Mouse (Mus musculus) common myeloid progenitor, adult 5-6 weeks (primary cell): ENCODE measurements around the gene Rpl22. TPM values are rescaled to one million over a fixed set of nuclear protein-coding genes. Genes with fewer than 3 reads are reported as not detected.

ENCODE experiments used
- ATAC-seq: replicated peaks from 2 replicates; pipeline ENCODE4 v1.8.0; 2016; ENCODE audit warnings: low read depth, mild to moderate bottlenecking, moderate TSS enrichment, inconsistent platforms; ENCODE audit not compliant: poor library complexity, severe bottlenecking
- total RNA-seq: library from RNA; stranded (forward); fragments of 200-1000, 187-1606 nt; gene quantifications from 2 replicates; pipeline ENCODE4 v1.2.3, GENCODE M21; 2017

The Rpl22 gene
- total RNA-seq, 1 experiment from 2014 or later = 3,442 TPM

DNA sequence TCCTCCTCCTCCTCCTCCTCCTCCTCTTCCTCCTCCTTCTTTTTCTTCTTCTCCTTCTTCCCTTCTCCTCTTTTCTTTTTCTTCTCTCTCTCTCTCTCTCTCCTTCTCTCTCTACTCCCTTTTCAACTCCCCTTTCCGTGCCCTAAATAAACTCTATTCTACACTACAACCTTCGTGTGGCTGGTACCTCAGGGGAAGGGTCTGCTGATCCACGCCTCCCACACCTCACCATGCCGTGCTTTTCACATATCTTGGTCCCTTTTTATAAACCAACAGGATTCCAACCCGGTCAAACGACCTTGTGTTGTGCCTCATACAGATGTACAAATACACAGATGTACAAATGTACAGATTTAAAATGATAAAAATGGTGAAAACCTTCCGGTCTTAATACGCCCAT lies 29.2 kb upstream of the Rpl22 start:
- ATAC-seq = no peak

DNA sequence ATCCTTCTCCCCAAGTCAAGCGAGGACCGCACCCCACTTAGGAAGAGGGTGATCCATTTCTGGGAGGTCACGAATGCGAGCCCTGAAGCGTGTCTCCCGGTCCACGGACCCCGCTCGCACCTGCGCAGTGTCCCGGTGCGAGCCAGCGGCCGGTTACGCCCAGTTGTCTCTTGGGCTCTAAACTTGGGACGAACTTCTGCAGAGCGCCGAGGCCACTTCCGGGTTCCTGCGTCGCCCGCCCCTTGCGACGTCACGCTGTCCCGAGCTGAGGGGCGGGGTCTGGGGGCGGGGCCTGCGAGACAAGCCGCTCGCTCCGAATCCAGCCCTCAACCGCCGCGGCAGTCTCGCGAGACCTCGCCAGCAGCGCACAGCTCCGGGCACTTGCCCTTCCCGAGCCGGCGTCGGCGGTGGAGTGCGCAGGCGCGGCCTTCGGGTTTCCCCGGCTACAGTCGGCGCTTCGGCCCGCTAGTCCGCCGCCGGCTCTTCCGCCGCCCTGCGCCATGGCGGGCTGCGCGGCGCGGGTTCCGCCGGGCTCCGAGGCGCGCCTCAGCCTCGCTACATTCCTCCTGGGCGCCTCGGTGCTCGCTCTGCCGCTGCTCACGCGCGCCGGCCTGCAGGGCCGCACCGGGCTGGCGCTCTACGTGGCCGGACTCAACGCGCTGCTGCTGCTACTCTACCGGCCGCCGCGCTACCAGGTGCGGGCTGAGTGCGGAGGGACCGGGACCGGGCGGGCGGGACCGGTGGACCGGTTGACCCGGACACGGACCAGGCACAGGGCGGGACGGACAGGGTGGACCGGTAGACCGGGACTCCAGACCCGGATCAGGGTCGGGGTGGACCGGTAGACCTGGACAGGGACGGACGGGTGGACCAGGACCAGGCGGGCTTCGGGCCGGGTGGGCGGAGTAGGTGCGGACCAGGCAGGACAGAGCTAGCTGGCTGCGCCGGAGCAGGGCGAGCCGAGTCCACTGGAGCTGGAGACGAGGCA lies 28.4 kb upstream of the Rpl22 start, which contains the start of gene Icmt:
Gene Icmt (plus strand): TSS at position 354 of the 988 bp plus-strand sequence.
- ATAC-seq = peak; percentile 80

DNA sequence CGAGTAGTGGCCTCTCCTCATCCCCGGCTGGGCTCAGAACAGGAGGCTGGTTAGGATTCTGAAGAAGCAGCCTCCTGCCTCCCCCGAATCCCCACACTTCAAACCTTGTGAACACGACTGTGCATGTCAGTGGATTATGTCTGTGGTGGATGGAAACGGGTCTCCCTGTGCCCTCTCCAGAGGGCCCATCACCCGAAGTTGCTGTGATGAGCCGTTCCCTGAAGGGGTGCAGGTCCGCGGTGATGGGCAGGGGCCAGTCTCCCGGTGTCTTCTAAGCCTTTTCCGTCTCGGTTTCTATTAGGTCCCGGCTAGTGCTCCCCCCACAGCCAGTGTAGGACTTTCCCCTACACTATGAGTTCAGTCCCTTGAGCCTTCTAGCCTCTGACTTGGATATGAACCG lies 26.7 kb upstream of the Rpl22 start:
- no peak for ATAC-seq

DNA sequence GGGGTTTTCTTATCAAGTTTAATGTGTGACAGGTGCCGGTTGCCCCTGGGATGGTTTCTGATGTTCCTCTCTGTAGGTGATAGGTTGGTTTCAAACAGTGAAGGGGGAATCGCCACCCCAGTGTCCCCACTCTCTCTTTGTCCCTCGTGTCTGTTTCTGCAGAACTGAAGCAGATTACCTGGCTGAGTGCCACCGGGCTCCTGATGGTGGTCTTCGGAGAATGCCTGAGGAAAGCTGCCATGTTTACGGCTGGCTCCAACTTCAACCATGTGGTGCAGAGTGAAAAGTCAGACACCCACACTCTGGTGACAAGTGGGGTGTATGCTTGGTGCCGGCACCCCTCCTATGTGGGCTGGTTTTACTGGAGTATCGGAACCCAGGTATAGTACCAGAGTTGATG lies 25.2 kb upstream of the Rpl22 start:
- no peak for ATAC-seq

DNA sequence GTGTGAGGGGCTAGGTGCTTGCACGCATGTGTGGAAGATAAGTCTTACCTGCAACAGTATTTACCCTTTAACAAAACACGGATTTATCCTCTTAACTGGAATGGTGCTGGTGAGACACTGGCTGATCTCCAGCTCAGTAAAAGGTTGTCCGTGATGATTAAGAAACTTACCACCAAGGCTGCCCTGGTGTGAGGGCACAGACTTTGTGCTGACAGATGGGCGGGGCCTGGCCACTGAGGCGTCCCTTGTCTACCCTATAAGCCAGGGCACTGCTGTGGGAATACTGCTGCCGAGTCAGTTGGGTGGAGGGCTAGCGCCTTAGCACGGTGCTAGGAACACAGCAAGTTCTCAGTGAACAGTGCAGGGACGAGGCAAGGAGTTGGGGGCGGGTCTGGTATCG lies 23.5 kb upstream of the Rpl22 start:
- no peak for ATAC-seq

DNA sequence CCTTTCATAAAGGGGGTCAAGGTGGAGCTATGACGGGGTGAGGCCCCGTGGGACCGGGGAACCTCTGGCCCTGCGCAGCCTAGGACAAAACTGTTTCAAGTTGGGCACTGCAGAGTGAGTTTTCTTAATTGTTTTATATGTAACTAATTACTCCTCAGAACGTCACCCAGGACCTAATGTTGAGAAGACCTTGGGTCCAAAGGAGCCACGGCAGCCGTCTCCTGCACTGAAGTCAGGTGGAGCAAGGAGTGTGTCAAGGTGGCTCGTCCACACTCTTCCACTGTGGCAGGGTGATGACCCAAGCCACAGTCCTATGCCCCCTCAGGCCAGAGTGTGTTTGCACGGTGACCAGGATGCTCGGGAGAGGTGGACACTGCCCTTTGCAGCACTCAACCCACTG lies 22.4 kb upstream of the Rpl22 start:
- ATAC-seq = no peak

DNA sequence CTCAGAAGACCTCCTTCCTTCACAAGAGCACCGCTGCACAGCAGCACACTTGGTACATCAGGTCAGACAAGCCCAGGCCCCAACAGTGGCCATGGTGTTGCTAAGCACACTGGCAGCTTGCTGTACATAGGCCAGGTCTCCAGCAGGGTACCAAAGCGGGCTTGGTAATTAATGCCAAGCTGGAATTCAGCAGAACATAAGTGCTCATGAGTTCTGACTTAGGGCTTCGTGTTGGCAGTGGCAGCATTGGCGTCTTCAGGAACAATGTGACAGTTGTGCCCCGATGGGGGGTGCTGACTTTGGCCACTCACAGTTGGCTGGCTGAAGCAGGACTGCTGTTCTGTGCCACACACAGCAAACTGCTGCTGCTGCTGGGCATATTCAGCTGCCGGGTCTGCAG lies 20.9 kb upstream of the Rpl22 start:
- ATAC-seq = no peak

DNA sequence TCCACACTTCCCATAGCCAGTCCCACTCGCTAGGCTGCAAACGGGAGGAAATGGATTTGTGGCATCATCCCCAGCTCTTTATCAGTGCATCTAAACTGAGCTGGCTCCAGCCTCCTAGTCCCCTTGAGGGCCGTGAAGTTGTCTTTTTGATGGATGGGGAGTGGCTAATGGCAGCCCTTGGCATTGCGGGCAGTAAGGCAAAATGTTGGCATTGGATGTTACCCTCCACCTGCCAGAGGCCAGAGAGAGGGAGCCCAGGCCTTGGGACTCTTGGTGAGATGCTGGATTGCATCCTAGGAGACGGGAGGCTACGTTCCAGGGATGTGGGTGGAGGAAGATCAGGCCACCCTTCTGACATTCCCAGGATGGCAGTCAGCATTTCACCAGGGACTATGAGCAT lies 19.6 kb upstream of the Rpl22 start:
- ATAC-seq = no peak

DNA sequence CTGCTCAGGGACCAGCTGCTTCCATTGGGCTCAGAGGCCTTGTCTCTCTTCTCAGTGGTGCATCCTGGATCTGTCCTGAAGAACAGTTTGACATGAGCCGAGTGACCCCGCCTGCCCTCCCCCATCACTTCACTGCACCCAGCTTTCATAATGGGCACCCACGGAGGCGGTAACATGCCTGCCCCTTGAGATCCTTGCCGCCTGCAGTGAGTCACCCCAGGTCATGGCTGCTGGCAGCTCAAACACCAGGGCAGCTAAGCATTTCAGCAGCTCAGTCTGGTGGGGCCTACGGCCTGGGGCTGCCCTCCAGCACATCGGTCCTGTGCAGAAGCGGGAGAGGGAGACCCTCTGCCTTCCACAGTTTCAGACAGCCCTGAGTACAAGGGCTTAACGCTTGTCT lies 18.0 kb upstream of the Rpl22 start:
- no peak for ATAC-seq

DNA sequence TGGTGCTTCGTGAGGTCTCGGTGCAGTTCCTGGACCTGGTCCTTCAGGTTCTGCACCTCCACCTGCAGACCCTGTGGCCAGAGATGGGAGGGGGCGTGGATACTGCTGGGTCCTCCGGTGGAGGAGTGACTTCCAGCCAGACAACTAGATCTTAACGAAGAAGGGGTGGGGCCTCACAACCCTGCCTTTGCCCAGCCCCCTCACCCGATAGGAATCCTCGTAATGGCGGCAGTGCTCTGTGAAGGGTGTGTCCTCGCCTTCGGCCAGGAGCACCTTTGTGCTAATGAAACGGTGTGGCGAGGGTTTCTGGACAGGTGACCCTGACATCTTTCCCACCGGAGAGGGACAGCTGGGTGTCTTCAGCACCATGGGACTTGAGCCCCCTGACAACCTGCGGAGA lies 13.4 kb upstream of the Rpl22 start:
- no peak for ATAC-seq

DNA sequence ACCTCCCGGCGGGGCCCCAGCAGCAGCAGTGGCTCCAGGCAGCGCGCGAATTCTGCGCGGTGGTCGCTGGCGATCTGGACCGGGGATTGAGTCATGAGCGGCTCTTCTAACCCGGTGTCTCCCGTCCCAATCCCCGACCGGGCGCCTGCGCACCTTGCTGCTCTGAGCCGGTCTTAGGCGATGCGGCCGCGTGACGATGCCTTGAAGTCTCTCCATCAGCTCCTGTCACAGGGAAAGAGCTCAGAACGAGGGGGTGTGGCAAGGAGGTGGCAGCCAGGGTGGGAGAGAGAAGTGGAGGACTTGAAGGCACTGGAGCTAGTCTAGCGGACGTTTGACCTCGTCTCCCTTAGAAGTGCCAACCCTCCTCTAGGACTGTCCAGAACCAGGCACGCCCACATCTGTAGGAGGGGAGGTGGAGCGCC lies 12.3 kb upstream of the Rpl22 start:
- peak; percentile 31 for ATAC-seq

DNA sequence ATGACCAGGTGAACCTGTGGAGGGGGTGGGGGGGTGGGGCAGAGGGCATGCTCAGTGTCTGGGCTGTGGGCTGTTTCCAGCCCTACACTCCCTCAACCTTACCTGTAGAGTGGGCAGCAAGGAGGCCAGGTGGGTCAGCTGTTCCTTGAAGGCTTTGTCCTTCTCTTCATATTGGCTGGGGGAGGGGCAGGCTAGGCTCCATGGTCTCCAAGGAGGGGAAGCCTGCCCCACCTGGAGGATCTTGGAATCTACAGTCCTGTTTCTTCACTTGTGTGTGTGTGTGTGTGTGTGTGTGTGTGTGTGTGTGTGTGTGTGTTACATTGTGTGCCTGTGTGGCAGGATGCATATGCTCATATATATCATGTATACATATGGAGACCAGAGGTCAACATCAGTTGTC lies 11.6 kb upstream of the Rpl22 start:
- ATAC-seq = no peak

DNA sequence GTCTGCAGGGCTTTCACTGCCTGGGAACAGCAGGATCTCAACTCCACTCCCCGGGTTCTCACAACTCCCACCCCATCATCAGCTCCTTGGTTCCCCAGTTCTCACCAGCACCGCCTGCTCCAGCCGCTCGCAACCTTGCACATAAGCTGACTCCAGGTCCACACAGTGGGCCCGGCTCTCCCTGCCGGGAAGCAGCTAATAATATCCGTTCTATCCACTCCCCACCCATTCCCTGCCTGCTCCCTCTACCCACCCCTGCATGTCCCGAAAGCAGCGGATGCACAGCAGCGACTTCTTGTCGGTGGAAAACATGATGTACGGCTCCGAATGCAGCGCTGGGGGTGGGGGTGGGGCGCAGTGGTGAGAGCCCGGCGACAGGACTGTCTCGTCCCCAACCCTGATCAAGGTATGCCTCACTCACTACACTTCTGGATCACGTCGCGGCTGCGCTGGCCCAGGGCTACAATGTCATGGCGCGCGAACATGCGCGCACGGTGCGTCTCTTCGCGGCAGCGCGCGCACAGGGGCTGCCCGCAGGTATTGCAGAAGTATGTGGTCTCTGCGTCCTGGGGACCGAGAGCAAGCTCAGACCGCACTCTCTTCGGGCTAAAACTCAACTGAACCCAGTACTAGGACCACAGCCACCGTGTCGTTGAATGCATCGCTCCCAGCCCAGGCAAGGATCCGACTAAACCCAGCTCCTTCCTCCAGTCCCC lies 9.9 kb upstream of the Rpl22 start:
- peak; percentile 46 for ATAC-seq

DNA sequence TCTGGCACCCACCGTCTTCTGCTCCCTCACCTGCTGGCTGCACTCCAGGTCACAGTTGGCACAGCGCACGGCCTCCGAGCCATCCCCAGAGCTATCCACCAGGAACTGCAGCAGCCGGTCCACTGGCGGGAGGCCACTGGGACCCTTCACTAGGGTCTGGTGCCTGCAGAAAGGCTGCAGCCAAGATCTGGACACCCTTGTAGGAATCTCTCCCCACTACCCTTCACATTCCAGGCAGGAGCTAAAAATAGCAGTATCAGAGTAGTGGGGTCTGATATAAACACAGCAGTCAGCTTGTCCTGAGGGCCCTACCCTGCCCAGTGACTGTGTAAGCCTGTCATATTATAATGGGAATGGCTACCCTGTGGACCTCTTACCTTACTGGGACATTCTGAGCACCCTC lies 7.9 kb upstream of the Rpl22 start:
- no peak for ATAC-seq

DNA sequence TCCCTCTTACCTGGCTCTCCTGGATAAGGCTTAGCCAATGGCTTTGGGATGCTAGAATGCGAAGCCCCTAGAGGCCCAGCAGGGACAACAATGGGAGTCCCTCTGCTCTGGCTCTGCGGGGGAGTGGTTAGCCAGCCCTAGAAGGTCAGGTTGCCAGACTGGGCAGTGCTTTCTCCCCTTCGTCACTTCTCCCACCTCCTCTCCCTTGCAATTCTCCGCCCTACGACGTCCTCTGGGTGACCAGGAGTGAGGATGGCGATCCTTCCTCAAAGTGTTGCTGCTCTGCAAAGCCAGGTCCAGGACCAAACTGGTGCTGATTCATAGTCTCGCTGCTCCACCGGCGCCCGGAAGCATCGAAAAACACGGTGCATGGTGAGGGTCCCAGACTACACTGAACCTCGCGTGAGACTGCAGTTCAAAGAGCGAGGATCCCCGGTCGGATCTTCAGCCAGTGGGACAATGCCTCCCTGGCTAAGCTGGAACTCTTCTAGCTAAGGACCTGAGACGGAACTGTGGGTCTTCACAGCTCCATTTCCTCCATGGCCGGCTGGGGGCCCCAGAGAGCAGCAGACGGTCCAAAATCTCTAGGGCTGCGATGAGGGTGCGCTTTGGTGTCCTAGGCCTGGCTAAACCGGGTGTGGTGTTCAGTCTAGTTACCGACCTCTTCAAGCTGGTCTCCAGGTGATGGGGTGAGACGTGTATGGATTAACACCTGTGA lies 6.9 kb upstream of the Rpl22 start, which contains the start of gene Rnf207:
Gene Rnf207 (minus strand): TSS at position 477 of the 718 bp plus-strand sequence.
- peak; percentile 91 for ATAC-seq

DNA sequence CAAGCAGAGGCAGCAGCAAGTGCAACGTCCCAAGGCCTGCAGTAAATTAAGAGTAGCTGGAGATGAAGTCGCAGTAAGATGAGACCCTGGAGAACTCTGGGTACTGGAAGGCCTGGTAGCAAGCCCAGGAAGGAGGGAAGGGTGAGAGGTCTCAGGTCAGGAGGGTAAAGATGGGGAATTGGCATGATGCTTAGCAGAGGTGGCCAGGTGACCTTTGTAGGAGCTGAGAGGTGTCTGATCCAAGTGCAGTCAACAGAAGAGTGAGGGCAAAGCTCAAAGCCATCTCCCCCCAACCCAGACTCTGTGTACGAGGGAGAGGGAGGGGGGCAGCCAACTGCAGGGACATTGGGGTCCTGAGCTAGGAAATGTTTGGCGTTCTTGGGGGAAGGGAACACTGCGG lies 4.1 kb upstream of the Rpl22 start:
- ATAC-seq = no peak

DNA sequence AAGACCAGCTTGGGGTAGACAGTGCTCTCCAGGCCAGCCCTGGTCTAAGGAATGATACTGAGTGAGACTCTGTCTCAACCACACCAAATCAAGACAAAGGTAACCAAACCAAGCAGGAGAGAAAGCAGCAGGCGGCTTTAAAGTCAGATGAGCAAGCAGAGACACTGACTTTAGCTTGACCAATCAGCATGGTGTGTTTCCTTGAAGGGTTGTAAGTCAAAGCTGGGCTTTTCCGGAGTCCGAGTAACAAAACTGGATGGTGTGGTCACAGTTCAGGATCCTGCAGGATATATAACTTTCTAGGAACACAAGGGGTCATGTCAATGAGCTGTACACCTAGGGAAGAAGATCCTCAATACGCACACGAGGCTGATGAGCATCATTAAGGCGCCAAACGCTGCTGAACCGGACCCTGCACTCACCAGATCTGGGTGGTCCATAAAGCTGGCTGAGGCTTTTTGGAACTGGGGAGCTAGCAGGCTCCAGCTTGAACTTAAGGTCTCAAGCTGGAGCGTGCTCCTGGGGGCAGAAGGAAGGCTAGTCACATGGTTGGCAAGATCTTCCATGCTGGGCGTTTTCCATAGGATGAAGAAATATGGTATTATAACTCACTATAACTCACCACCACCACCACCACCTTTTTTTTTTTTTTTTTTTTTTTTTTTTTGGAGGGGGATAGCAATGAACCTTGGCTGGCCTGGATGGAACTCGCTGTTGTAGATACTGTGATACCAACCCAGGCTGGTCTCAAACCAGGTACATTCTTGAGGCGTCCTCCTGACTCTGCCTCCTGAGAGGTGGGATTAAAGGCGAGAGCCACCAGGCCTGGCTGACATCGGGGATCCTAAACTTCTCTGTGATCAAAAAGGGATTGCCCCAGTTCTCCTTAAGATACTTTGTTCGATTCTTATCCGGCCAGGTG lies 640 bp upstream of the Rpl22 start:
- ATAC-seq = 0 out of 2 replicates have a peak, but pooled peaks have one; percentile 1

DNA sequence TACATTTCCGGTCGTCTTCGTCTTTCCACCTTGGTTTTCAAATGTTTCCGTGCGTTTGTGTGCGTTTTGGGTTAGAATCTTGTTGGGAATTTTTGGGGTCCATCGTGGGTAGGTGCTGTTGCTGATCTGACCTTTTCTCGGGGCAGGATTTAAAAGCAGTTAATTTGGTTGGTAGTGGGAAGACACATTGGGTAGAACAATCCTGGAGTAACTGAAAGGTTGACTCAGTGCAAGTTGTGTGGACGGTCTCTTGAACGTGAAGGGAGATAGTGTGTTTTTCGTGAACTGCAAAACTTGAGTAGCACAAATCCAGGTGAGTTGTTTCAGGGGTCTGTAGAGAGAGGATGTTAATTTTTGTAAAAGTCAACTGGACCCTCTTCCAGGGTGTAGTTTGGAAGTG lies 1.0 kb downstream of the Rpl22 start:
- ATAC-seq = no peak

DNA sequence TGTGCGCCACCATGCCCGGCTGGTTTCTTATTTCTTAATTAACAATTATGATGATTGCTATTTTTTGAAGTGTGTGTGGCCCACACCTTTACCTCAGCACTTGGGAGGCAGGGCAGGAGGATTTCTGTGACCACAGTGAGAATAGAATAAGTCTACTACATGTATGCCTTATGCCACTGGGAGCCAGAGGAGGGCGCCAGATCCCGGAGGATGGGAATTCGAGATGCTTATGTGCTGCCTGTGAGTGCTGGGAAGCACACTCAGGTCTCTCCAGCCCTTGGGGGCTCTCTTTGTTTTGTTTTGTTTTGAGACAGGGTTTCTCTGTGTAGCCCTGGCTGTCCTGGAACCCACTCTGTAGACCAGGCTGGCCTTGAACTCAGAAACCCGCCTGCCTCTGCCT lies 3.1 kb downstream of the Rpl22 start:
- ATAC-seq = 0 out of 2 replicates have a peak, but pooled peaks have one; percentile 10
